Mouse (Mus musculus) thymus, postnatal 14 days (tissue): Measurements from ENCODE around the gene Chd5.

Experiments
- DNase-seq: peaks from one replicate; pipeline ENCODE4 v3.0.0; 2021

Gene Chd5

DNA sequence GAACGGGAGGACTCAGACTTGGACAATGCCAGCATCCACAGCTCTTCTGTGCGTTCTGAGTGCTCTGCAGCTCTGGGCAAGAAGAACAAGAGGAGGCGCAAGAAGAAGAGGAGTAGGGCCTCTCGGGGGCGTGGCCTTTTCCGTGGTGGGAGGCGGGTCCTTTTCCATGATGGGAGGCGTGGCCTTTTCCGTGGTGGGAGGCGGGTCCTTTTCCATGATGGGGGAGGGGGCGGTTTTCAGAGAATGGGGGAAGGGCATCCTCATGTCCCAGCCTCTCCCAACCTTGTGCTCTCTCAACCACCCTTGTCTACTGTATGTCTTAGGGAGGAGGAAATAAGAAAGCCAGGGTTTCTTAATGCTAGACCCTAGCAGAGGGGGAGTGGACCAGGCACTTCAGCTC, 21.2 kb downstream of the Chd5 start:
- no peak for DNase-seq

DNA sequence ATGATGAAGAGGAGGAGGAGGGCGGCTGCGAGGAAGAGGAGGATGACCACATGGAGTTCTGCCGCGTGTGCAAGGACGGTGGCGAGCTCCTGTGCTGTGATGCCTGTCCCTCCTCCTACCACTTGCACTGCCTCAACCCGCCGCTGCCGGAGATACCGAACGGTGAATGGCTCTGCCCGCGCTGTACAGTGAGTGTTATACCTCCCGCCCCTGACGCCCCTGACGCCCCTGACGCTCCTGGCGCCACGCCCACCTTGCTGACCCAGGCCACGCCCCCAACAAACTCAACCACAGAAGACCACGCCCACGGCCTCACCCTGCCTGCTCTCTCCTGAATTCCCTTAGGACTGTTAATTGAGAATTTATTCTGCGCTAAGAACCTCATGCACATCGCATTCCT, 22.4 kb downstream of the Chd5 start:
- DNase-seq: peak; percentile 47

DNA sequence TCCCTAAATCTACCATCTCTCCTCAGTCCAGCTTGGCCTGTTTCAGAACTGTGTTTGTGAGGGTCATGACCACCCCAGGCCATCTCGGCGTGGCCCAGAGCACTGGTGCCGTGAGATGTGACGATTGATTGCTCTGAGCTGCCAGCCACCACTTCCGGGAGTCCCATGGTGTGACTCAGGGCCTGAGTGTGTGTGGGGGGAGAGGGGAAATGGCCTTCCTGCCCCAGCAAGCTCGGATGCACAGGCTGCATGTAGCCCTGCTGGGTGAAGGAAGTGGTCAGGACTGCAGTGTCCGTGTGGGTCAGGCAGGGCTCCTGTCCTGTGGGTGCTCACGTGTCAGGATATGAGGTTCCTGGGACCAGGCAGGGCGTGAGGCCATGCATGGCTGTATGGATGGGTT, 23.7 kb downstream of the Chd5 start:
- DNase-seq: no peak

DNA sequence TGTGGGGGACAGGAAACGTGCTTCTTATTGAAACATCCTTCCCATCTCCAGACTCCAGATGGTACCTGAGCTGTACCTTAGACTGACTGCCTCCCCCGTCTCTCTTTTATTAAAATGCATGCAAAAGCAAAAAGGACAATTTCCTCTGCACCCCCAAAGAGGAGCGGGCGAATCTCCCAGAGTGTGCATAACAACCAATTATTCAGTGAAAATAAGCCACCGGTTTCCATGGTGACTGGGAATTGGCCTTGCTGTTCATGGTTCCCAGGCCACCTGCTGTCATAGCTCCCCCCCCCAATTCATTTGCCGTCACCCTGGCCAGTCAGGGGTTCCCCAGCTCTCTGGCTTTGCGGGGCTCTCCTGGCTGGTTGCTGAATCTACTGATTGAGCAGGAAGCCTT, 26.8 kb downstream of the Chd5 start:
- no peak for DNase-seq

DNA sequence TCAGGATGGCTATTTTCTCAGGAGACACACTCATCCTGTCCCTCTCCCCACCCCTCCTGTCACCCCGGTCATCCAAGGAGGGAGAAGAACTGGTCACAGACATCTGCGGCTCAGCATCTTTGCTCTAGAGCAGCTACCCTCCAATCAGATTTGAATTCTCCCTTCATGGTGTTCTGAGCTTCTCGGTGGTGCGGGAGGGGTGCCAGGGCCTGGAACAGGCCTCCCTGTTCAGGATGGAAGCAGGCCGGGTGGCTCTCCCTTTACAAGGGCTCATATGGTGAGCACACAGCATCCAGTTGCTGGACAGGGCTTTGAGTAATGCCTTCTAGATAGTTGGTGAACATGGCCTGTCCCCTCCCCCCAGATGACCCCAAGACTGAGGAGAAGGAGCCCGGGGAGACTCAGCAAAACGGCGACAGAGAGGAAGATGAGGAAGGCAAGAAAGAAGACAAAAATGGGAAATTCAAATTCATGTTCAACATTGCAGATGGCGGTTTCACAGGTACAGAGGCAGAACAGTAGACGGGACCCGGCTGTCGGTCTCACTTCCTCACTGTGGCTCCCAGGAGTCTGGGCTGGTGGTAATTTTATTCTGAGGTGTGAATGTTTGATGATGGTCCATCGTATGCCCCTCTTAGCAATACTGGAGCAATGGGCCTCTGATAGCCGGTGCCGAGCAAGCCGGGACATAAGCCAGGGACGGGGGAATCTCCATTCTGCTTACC, 44.2 kb downstream of the Chd5 start:
- no peak for DNase-seq

DNA sequence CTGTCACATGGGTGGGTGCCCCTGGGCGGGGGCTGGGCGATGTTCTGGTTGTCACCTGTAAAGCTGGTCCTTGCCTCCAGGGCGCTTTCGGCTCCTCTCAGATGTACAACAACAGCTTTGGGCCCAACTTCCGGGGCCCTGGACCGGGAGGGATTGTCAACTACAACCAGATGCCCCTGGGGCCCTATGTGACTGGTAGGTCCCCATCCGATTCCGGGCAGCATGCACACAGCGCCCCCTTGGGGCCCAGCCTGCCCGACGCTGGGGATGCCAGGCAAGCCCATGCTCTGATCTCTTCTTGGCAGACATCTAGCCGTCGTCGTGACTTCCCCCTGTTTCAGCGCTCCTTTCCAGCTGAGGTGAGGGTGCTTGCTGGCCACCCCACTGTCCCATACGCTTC, 47.2 kb downstream of the Chd5 start:
- DNase-seq: peak; percentile 33

DNA sequence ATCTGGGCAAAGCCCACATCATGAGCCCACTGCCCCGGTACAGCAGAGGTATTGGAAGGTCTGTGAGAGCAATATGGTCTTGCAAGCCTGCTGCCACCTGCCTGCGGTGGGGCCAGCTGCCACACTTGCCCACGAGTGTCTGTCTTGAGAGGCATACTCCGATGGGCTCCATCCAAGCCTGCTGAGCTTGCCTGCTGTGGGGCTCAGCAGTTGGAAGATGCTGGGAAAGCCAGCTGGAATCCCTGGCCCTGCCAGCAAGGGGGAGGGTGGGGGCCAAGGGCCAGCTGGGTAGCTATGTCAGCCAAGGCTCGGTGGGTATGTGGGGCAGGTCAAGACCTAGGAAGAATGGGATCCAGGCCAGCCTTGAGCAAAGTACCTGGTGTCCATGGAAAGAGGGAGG, 53.7 kb downstream of the Chd5 start:
- no peak for DNase-seq

DNA sequence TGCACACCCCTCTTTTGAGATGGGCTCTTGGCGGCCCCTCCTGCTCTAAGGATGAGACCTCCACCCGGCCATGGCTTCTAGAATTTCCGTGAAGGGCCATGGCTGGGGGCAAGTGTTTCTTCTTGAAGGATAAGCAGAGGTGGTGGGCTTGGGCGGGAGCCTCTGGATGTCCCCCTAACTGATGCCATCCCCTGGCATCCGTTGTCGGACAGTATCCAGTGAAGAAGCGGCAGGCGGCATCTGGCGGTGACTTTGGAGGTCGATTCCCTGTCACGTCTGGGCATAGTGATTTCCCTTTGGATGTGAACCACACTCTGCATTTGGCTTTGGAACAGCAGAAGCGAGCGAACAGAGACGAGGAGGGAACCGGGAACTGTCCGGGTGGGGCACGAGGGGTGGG, 54.2 kb downstream of the Chd5 start:
- DNase-seq: no peak

DNA sequence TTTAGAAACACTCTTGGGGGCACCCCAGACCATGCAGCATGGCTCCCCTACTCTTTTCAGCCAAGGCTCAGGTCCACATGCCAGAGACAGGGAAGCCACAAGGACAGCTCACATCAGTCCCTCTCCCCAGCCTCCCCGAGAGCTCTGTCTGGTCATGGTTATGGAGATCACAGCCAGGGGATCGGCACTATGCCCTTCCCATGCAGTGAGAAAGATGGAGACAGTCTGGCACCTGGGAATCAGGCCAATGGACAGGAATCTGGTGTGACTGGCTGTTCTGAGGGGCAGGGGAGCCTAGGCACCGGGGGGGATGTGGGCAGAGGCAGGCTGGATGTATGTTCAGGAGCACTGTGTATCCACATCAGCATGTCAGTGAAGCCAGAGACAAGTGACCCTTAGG, 60.5 kb downstream of the Chd5 start:
- DNase-seq: no peak

DNA sequence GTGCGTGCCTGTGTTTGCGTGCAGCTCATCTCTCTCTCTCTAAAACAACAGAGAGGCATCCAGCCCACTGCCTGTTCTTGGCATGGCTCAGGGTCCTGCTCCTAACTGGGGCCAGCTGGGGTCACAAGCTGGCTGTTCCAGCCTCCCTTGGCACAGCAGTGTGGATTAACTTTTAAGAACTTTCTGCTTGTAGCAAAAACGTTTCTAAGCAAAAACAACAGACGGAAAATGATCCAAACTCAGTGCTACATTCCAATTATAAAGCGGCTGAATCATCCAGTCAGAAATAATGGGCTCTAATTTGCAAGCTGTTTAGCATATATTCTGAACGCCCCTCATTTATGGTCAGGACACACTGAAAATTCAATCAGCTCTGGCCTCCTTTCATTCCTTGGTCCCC, 66.7 kb downstream of the Chd5 start:
- no peak for DNase-seq

DNA sequence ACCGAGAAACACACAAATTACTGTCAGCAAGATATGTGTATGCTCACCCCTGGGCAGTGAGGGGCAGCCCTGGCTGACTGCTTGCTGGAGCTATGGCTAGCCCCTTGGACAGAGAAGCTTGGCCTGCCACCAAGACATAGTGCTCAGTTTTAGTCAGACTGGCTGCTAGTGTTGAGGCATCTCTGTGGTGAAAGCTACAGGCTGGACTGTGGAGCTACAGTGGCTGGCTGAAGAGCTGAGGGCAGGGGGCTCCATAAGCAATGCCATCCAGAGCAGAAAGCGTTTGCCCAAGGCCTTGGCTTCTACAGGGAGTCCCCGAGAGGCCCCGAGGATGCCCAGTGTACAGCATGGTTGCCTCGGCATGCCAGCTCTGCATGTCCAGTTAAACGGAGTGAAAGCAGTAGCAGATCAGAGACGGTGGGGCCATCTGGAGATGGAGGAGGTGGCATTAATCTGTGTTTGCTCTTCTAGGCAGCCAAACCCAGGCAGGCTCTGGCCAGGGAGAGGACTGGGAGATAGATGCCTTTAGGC, 67.3 kb downstream of the Chd5 start:
- DNase-seq: no peak

DNA sequence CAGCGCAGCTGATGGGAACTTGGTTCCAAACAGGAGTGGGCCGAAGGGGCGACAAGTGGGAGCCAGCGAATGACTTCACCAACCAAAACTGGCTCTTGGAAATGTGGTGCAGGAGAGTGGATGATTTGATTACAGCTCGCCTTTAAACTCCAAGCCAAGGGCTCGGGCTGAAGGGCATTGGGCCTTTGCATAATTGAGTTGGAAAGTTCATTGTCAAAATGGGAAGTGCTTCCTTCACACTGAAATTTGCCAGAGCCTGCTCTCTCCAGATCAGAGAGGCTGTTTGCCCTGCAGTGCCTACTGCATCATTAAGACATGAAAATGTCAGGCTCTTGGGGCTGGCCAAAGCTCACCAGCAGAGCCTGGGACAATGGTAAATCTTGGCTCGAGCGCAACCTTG, 68.1 kb downstream of the Chd5 start:
- DNase-seq: no peak

DNA sequence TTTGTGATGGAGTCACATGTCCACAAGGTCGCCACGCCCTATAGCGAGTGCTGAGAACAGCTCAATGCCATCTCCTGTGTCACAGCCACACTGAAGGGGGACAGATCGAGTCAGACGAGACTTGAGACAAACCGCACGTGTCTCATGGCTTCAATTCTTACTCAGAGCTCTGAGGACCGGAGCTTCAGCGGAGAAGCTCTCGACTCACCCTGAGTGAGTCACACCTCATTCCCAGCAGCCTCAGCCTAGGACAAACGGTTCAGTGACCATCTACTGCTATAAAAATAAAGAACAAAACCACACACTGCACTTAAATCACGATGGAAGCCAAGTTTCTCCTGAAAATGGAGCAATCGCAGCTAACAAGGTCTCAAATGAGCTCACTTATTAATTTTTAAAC, 72.5 kb downstream of the Chd5 start:
- DNase-seq: no peak

DNA sequence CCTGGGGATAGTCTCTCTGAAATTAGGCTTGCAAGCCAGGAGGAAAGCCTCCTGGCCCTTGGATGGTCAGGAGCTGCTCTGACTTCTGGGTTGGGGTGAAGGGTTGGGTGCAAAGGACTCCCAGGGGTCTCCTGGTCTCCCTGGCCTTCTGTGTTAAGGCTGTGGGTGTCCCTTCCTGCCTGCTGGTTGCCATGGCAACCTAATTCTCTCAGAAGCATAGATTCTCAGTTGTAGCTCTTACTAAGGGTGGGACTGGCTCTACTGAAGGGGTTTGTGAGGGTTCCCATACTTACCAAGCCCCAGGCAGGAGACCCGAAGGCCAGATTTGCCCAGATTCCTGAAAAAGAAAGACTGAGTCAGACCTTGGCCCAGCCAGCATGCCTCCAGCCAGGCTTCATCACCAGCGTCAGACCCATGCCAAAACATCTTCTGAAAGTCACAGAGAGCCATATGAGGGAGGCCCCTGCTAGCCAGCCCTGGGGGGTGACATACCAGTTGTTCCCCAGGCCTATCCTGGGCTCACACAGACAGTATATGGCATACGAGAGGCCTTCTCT, 74.2 kb downstream of the Chd5 start:
- DNase-seq: no peak

DNA sequence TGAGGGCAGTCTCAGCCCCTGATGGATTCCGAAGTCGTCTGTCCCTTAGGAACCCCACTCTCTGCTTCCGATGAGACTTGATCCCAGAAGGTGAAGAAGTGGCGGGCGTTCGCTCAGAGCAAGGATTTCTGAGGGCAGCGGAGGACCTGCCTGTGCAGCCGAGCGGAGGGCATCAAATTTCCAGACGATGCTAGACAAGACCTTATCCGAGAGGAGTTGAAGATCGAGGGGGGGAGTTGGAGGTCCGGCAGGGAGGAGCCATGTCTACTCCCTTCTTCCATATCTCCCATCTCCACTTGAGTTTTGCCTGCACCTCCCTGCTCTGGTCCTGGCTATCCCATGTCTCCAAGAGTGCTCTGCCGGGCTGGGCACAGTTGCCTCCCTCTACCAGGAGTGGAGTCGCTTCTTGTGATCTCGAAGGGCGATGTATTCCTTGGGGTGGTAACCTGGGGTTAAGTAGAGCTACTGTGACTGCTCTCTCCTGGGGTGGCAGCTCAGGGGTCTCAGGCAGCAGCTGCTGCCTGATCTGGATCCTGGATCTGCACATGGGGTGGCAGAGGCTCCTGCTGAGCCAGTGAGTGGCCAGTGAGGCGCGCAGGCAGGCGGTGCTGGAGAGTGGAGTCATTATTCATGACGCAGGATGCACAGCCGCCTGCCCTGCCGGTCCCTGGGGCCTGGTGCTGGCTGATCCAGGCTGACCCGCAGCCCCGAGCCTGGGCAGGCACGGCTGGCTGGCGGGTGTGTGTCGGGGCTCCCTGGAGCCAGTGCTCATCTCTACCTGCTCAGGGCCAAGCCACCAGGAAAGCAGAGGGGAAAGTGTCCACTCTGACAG, 80.0 kb downstream of the Chd5 start:
- DNase-seq: no peak

DNA sequence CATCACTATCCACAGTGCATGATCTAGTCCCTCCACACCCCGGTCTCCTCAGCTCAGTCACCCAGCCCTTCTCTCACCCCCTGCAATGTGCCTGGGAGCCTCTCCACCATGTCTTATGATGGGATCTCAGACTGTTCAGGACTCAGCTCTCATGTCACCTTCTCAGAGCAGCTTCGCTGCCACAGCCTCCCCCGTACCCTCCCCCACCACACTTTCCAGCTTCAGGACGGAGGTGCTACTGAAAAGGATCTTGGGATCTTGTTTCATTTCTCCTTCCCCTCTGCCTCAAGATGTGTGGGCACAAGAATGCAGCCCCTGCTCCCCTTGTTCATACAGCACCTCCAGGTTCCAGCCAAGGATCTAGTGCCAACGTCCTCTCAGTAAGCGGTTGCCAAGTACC, 85.1 kb downstream of the Chd5 start:
- no peak for DNase-seq

DNA sequence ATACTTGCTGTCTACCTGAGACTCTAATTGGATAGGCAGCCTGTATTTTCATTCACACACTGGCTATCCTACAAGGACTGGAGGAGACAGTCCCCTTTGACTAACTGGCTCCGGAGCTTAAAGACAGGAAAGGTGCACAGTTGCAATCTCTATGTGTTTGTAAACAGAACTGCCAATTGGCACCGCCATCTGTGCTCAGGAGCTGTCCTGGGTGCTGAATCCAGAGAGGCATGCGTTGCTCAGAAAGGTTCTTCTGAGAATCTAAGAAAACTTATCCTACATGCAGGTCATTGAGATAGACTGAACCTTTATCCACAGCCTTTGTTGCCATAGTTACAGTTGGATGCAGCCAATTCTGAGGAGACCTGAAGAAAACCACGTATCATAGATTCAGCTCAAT, 85.9 kb downstream of the Chd5 start:
- peak; percentile 26 for DNase-seq

DNA sequence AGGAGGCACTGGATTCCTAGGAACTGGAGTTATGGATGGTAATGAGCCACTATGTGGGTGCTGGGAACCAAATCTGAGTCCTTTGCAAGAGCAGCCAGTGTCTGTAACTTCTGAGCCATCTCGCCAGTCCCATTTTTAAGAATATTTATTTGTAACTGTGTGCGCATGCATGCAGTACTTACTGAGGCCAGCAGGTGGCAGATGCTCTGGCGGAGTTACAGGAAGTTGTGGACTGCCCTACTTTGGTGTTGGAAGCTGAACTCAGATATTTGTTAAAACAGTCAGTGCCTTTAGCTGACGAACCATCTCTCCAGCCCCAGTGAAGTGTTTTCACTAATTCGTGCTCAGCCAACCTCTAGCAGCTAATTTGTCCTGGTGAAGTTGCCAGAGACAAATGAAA, 86.5 kb downstream of the Chd5 start:
- DNase-seq: peak; percentile 41

DNA sequence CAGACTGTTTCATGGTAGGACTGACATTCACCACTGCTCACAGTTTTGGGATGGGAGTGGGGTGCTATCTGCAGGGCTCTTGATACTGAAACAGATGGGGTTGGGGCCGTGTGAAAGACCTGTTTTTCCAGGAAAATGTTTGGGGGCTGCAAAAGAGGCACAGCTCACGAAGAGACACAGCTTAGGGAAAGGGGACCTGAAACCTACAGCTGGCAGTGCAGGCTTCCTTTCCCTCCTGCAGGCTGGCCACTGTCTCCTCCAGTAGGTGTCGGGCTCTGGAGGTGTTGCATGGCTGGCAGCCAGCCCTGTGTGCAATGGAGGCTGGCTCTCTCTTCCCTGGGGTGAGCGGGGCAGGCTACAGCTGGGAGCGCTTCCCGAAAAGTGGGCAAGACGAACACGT, 89.8 kb downstream of the Chd5 start:
- no peak for DNase-seq

DNA sequence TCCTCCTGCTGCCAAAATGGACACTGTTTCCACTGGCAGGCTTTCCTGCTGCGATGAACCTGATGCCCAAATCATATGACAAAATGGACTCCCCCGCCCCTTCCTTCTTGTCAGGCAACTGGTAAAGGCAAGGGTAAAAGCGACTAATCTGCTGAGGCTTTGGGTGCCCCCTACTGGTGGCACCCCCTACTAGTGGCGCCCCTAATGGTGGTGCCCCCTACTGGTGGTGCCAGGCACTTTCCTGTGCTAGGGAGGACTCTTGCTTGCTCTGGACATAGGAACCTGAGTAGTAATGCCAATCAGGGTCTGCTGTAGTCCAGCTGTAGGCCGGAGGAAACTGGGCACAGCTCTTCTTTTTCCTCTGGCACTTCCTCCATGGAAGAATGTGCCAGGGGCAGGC, 93.9 kb downstream of the Chd5 start:
- peak; percentile 55 for DNase-seq

DNA sequence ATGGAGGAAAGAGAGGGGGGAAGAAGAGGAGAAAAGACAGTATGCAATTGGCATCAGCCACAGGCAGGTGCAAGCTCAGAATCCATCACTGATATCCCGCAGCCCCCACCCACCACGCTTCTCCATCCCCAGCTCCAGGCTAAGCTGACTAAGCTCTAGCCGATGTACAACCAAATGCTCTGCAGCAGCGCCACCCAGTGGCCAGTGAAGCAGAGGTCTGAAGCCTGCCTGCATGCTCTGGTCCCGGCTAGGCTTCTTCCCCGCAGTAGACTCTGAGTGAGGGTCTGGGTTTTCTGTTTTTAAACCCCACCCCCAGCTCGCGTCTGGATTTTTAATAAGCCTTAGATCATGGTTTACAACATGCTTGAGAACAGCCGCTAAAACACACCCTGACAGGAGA, 96.4 kb downstream of the Chd5 start:
- peak; percentile 74 for DNase-seq

DNA sequence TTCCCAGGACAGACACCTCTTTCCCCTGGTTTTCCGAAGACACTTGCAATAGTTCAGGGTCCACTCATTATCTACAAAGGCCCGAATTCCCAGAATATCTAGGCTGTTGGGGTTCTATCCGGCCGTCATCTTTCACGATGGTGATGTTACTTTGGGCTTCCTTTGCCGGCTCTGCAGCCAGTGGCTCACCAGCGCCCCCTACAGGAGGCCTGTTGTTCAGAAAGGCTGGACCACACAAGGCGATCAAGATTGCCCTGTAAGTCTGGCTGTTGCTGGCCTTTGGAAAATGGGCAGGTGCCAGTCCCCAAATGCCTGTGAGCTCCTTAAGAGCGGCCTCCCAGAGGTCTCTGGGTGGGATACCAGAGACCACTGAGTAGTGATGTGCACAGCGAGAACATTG, 96.8 kb downstream of the Chd5 start:
- DNase-seq: peak; percentile 68
